Mouse (Mus musculus): ENCODE measurements around the gene Nim1k.

DNA sequence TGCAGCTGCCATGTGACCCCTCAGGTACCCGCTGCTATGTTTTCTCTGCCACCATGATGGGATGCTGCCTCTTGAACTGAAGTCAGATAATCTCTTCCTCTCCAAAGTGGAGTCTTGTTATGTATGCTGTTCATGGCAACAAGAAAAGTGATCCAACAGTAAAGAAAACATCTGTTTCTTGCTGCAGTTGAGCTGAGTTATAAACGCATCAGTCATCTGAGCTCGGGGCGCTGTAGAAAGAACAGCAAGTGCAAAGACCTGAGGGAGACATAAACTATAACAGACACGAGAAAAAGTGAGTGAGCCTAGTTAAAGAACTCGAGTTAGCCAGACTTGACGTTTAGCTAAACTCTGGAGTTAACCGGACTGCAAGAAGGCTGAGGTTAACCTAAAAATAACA, 76.9 kb downstream of the Nim1k start:
- TF ChIP-seq GATA1 (IDR thresholded peaks at IDR 0.05; ENCODE audit: low read depth, low read length) (no peak), EP300 (IDR thresholded peaks at IDR 0.05; ENCODE audit: low read depth in 1 of 2, low read length in 2 of 2) (no peak), TAL1 (IDR thresholded peaks at IDR 0.05; ENCODE audit: low read length) (no peak), ZKSCAN1 (IDR thresholded peaks at IDR 0.05; ENCODE audit: low read depth, low read length) (no peak), USF1 (IDR thresholded peaks at IDR 0.05; ENCODE audit: low read depth, low read length) (no peak), POLR2A (IDR thresholded peaks at IDR 0.05; ENCODE audit: control insufficient read depth in 1 of 2, insufficient read depth in 1 of 2, low read depth in 1 of 2, low read length in 2 of 2, poor library complexity in 1 of 2) (no peak), RAD21 (IDR thresholded peaks at IDR 0.05; ENCODE audit: low read depth, low read length) (no peak), KAT2A (conservative IDR thresholded peaks at IDR 0.05; ENCODE audit: low read depth, low read length) (no peak), CTCF (IDR thresholded peaks at IDR 0.05 in 2 of 3, conservative IDR thresholded peaks at IDR 0.05 in 1 of 3; ENCODE audit: control insufficient read depth in 1 of 3, insufficient read depth in 1 of 3, low read depth in 2 of 3, low read length in 3 of 3, poor library complexity in 1 of 3, severe bottlenecking in 1 of 3) (no peak)
